Mouse (Mus musculus): ENCODE measurements at regions not wholly inside any gene's neighbourhood (a gene's known extent, or its start where the extent isn't known, plus 50 kb on each side); places are given as distances from the start of the nearest gene placed in this dataset.

DNA sequence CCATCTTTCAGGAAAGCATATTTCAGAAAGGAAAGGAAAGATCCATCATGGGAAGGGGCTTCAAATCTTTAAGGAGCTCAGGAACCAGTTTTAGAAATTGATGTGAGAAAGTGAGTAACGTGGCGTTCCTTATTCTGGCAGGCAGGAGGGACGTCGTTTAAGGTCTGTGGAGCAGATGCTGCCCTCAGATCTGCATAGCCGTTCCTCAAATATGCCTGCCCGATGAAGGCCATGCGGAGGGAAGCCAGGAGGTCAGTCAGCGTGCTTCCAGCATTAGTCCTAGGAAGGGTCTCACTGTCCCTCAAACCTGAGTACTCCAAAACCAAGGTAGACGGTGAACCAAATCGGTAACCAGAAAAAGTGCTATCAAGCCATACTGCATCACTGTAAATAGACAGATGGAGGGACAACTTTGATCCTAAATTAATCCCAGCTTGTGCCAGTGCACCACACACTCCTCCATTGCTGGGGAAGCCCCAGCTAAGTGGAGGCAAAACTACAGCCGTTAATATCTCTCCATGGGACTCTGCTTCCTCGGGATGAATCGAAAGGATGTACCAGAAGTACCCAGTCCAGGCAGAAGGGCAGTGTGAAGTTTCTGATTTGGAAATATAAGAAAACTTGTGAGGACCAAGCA lies 428.9 kb downstream of the Efnb2 start:
- TF ChIP-seq CTCF (IDR thresholded peaks at IDR 0.05; ENCODE audit: borderline replicate concordance, extremely low read depth, insufficient read depth, insufficient read length) = no peak
- TF ChIP-seq POLR2A (IDR thresholded peaks at IDR 0.05; ENCODE audit: borderline replicate concordance, extremely low read depth, insufficient read depth, insufficient read length, poor library complexity, severe bottlenecking) = no peak
